Mouse (Mus musculus) ES-Bruce4 (cell line): ENCODE results near the gene Tenm2.

Experiments used
- CTCF ChIP-seq: IDR thresholded peaks from one replicate; pipeline ENCODE4 v1.8.1; 2011; ENCODE audit warnings: low read depth, low read length
- EP300 ChIP-seq: IDR thresholded peaks from 2 replicates; pipeline ENCODE4 v1.6.1; 2011; ENCODE audit warnings: low read depth, low read length; ENCODE audit not compliant: insufficient read depth

DNA sequence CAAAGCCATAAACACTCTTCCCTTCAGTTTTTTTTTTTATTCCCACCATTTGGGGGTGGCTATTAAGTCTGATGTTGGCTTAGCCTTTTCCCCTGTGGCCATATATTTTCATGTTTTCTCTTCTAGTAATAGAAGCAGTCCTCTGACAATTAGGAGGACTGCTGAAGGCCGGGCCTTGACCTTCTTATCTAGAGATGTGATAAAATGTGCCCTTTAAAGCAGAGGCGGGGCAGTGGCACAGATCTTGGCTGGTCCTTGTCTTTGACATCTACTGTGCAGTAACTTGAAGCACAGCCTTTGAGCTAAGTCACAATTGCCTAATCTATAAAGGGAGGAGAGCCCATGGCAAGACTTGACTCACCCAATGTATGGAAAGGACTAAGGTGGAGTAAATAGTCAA lies 789.4 kb downstream of the Tenm2 start:
- TF ChIP-seq CTCF: no peak
- no peak for TF ChIP-seq EP300
